Mouse (Mus musculus): ENCODE results near the gene Lrrc58. TPM values are rescaled to one million over a fixed set of nuclear protein-coding genes. Genes with fewer than 3 reads are reported as not detected.

Gene Lrrc58
- polyA plus RNA-seq, 1 experiment from 2014 or later, result 53.6 TPM

DNA sequence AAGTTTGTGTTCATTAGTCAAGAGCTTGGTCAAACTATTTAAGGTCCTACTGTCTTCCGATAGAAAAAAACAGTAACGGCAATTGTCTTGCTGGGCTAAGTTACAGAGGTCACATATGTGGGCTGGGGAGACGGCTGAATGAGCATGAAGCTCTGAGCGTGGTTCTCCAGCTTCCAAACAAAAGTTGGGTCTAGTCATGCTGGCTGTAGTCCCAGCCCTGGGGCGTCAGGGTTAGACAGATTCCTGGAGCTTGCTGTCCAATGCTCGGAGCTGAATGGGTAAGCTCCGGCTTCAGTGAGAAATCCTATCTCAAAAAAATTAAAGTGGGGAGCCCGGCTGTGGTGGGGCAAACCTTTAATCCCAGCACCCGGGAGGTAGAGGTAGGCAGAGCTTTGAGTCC lies 14.9 kb upstream of the Lrrc58 start:
- H3K27ac ChIP-seq (ENCODE audit: poor library complexity, severe bottlenecking), result 0 out of 2 replicates have a peak overlapping the region, but pooled peaks have one; percentile 25
- H3K36me3 ChIP-seq, result no peaks in the 10 kb centered on the region
- peaks cover 44% of the 10 kb centered on the region for H3K4me1 ChIP-seq (replicated peaks)
- H3K9me3 ChIP-seq (replicated peaks), result no peaks in the 10 kb centered on the region
- H3K27me3 ChIP-seq (replicated peaks), result no peaks in the 10 kb centered on the region
- H3K4me2 ChIP-seq, result no peak overlapping the region
- ATAC-seq (ENCODE audit: insufficient number of reproducible peaks, low FRiP score), result no peak
- H3K9ac ChIP-seq, result no peak overlapping the region
- WGBS, result 65% methylated on average over 9 of the region's 9 CpGs
- H3K4me3 ChIP-seq, result no peak overlapping the region

DNA sequence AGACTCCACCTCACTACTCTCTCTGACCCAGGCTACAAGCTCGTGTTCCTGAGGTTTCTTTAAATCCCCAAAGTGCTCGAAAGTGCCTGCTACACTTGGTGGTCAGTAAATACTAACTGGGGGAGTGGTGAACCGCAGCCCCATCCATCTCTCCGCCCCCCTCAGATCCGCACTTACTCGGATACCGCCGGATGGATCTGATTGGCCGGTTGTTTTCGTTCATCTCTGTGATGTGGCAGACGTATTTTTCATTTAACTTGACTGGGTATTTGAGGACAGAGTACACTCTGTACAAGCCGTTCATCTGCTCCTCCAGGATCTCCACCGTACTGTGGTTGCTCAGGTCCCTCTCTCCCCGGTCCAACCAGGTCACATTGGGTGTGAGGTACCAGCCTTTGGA lies 14.1 kb upstream of the Lrrc58 start:
- Histone ChIP-seq H3K36me3 (no peaks in the 10 kb centered on the region), H3K4me1 (replicated peaks) (peaks cover 45% of the 10 kb centered on the region), H3K9me3 (replicated peaks) (no peaks in the 10 kb centered on the region), H3K27ac (ENCODE audit: poor library complexity, severe bottlenecking) (0 out of 2 replicates have a peak overlapping the region, but pooled peaks have one; percentile 25), H3K9ac (peak overlapping the region; percentile 33; the same call in 1 of the 2 replicates), H3K27me3 (replicated peaks) (no peaks in the 10 kb centered on the region), H3K4me2 (peak overlapping the region; percentile 20), H3K4me3 (no peak overlapping the region)
- 61% methylated on average over 14 of the region's 14 CpGs for WGBS
- ATAC-seq (ENCODE audit: insufficient number of reproducible peaks, low FRiP score), result no peak

DNA sequence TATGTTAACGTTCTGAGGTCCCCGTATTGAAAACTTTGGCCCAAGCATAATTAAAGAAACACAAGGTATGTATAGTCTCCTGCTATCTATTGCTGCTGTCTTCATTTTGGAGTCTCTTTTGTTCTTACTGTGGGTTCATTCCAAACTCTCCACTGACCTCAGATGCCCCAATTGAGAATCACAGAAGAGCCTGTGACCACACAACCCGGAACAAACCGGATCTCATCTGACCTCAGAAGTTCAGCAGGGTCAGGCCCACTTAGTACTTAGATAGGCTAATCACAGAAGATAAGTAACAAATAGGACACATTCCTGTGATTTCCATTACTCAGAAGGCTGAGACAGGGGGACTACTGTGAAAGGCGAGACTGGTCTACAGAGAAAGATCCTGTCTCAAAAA lies 13.6 kb upstream of the Lrrc58 start:
- H3K36me3 ChIP-seq, result no peaks in the 10 kb centered on the region
- H3K27me3 ChIP-seq (replicated peaks), result no peaks in the 10 kb centered on the region
- no peaks in the 10 kb centered on the region for H3K9me3 ChIP-seq (replicated peaks)
- no peak overlapping the region for H3K4me3 ChIP-seq
- 27% methylated on average over 5 of the region's 5 CpGs for WGBS
- H3K4me1 ChIP-seq (replicated peaks), result peaks cover 50% of the 10 kb centered on the region
- H3K27ac ChIP-seq (ENCODE audit: poor library complexity, severe bottlenecking), result no peak overlapping the region
- no peak overlapping the region for H3K9ac ChIP-seq
- no peak; the same call in 1 of the 2 replicates for ATAC-seq (ENCODE audit: insufficient number of reproducible peaks, low FRiP score)
- H3K4me2 ChIP-seq, result no peak overlapping the region

DNA sequence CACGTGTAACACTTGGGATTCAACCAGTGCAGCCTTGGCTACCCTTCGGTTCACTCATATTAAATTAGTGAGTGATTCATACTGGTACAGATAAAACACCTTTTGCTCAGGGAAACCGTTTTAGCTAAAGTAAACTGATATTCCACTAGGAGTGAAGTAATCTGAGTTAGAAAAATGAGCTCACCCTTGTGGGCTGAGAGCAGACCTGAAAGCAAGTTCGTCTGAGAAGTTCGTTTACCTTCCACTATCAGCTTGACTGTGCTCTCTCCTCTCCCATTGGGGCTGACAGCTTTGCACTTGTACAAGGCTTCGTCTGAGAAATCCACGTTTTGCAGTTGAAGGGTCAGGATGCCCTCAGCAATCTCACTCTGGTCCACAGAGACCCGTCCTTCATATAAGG lies 12.6 kb upstream of the Lrrc58 start:
- Histone ChIP-seq H3K9me3 (replicated peaks) (no peaks in the 10 kb centered on the region), H3K36me3 (no peaks in the 10 kb centered on the region), H3K4me1 (replicated peaks) (peaks cover 50% of the 10 kb centered on the region), H3K4me2 (no peak overlapping the region), H3K9ac (no peak overlapping the region), H3K27me3 (replicated peaks) (no peaks in the 10 kb centered on the region), H3K4me3 (no peak overlapping the region), H3K27ac (ENCODE audit: poor library complexity, severe bottlenecking) (no peak overlapping the region)
- no peak for ATAC-seq (ENCODE audit: insufficient number of reproducible peaks, low FRiP score)
- 42% methylated on average over 8 of the region's 8 CpGs for WGBS

DNA sequence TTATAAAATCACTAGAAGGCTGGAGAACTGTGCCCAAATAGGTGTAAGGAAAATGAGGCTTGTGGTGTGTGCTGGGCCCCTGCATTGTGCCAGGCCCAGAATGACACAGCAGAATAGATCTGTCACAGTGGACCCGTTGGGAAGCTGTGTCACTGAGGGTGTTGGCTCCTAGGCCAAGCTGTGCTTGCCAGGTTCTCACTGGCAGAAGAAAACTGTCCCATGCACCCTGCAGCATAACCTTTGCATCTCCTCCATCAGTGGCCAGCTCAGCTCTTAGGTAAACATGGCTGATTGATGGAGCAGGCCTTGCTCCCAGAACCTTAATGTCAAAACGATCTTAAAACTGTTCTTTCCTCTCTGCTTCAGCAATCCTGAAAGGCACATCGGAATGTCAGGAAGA lies 11.9 kb upstream of the Lrrc58 start:
- no peaks in the 10 kb centered on the region for H3K9me3 ChIP-seq (replicated peaks)
- no peaks in the 10 kb centered on the region for H3K36me3 ChIP-seq
- WGBS, result 62% methylated on average over 3 of the region's 3 CpGs
- H3K27me3 ChIP-seq (replicated peaks), result no peaks in the 10 kb centered on the region
- no peak overlapping the region for H3K27ac ChIP-seq (ENCODE audit: poor library complexity, severe bottlenecking)
- peaks cover 53% of the 10 kb centered on the region for H3K4me1 ChIP-seq (replicated peaks)
- H3K4me2 ChIP-seq, result no peak overlapping the region
- ATAC-seq (ENCODE audit: insufficient number of reproducible peaks, low FRiP score), result 0 out of 2 replicates have a peak, but pooled peaks have one; percentile 37
- H3K4me3 ChIP-seq, result no peak overlapping the region
- no peak overlapping the region for H3K9ac ChIP-seq

DNA sequence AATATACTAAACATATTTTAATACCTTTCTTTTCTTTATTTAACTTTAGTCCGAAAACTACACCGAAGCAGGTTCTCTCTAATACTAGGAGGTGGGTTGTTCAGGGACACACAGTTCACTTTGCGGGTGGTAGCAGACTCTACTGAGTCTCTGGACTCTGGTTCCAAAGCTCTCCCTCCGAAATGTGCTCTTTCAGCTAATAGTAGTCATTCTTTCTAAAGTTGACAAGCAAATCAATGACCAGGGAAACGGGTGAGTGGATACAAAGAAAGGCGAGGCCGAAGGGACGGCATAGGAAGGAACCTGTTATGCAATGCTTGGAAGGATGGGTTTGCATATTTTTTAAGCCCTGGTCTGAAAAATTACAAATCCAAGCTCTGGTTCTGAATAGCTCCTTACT lies 10.7 kb upstream of the Lrrc58 start:
- Histone ChIP-seq H3K27me3 (replicated peaks) (no peaks in the 10 kb centered on the region), H3K36me3 (no peaks in the 10 kb centered on the region), H3K9ac (no peak overlapping the region), H3K27ac (ENCODE audit: poor library complexity, severe bottlenecking) (no peak overlapping the region), H3K4me3 (no peak overlapping the region), H3K9me3 (replicated peaks) (0 out of 2 replicates have a peak, but pooled peaks cover 3% of the 10 kb centered on the region), H3K4me1 (replicated peaks) (peaks cover 43% of the 10 kb centered on the region), H3K4me2 (no peak overlapping the region)
- WGBS, result 83% methylated on average over 8 of the region's 8 CpGs
- ATAC-seq (ENCODE audit: insufficient number of reproducible peaks, low FRiP score), result no peak

DNA sequence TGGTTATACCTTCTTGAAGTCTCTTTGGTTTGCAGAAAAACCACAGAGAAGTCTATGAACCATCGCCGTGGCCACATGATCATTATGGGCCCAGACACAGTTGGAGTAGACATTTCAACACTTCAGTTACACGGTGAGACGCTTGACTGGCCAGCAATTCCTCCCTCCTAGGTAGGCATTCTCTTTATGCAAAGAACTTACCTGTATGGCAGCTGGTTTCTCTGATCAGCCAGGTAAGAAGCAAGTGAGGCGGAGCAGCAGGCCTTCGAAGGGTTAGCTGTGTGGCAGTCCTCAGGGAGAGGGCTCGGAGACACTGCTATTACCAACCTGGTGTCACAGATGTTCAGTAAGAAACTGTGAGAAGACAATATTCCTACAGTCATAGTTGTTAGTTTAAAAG lies 8.0 kb upstream of the Lrrc58 start:
- no peaks in the 10 kb centered on the region for H3K27me3 ChIP-seq (replicated peaks)
- no peak overlapping the region for H3K9ac ChIP-seq
- ATAC-seq (ENCODE audit: insufficient number of reproducible peaks, low FRiP score), result no peak
- WGBS, result 70% methylated on average over 7 of the region's 7 CpGs
- H3K4me3 ChIP-seq, result no peak overlapping the region
- H3K27ac ChIP-seq (ENCODE audit: poor library complexity, severe bottlenecking), result no peak overlapping the region
- H3K9me3 ChIP-seq (replicated peaks), result 0 out of 2 replicates have a peak, but pooled peaks cover 5% of the 10 kb centered on the region
- no peak overlapping the region for H3K4me2 ChIP-seq
- no peaks in the 10 kb centered on the region for H3K36me3 ChIP-seq
- H3K4me1 ChIP-seq (replicated peaks), result peaks cover 20% of the 10 kb centered on the region

DNA sequence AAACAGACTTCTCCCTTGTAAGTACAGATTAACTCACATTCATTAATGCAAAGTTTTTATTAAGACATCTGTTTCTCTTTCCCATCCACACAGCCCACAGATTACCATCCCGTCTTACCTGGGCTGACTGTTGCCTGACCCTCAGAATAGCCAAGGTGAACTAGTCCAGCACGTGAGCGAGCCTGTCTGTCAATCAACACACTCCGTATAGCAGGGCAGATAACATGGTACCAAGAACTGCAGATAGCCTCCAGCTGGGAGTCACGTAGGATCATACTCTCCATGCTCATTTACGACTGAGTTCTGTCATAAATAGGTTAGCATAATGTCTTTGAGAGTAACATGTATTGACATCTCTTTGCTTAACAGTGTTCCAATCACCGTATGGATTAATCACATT lies 7.2 kb upstream of the Lrrc58 start, which contains the start of gene Gm36028:
Gene Gm36028 (minus strand): TSS at position 118 of the 400 bp plus-strand sequence.
- H3K4me1 ChIP-seq (replicated peaks), result peaks cover 13% of the 10 kb centered on the region
- no peaks in the 10 kb centered on the region for H3K27me3 ChIP-seq (replicated peaks)
- 32% methylated on average over 7 of the region's 7 CpGs for WGBS
- no peaks in the 10 kb centered on the region for H3K36me3 ChIP-seq
- 0 out of 2 replicates have a peak, but pooled peaks cover 5% of the 10 kb centered on the region for H3K9me3 ChIP-seq (replicated peaks)
- no peak for ATAC-seq (ENCODE audit: insufficient number of reproducible peaks, low FRiP score)
- H3K9ac ChIP-seq, result no peak within 1 kb of the TSS
- H3K4me2 ChIP-seq, result no peak within 1 kb of the TSS
- no peak within 1 kb of the TSS for H3K4me3 ChIP-seq
- H3K27ac ChIP-seq (ENCODE audit: poor library complexity, severe bottlenecking), result no peak within 1 kb of the TSS

DNA sequence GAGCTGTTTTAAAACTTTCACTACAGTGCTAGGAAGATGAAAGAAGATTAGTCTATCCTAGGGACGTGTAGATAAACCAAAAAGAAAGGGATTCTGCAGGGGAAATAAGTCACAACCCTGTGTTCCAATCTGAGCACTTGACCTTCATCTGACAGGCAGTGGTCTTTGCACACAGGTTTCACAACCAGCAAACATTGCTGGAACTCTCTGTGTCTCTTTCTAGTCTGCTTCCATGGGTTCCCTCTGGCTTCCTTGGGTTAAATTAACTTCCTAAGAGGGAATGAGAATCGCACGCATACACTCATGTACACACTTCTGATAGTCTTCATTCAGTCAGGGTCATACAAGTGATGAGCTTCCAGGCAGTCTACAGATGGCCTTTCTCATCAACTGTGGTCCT lies 4.3 kb upstream of the Lrrc58 start:
- Histone ChIP-seq H3K4me1 (replicated peaks) (peaks cover 12% of the 10 kb centered on the region), H3K27ac (ENCODE audit: poor library complexity, severe bottlenecking) (no peak overlapping the region), H3K27me3 (replicated peaks) (no peaks in the 10 kb centered on the region), H3K4me2 (no peak overlapping the region), H3K36me3 (no peaks in the 10 kb centered on the region), H3K4me3 (no peak overlapping the region), H3K9ac (no peak overlapping the region), H3K9me3 (replicated peaks) (0 out of 2 replicates have a peak, but pooled peaks cover 5% of the 10 kb centered on the region)
- 75% methylated on average over 3 of the region's 3 CpGs for WGBS
- ATAC-seq (ENCODE audit: insufficient number of reproducible peaks, low FRiP score), result no peak

DNA sequence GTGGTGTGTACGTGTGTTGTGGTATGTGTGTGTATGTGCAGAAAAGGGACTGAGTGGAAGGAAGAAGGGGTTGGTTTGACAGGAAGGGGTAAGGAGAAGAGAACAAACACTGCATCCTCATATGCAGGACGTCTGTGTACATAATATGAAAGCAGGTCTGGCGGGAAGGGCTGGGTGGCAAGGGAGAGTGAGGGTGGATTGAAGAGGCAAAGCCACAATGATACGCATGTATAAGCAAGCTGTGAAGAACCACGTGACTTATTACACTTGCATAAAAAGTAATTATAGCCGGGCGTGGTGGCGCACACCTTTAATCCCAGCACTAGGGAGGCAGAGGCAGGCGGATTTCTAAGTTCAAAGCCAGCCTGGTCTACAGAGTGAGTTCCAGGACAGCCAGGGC lies 2.3 kb upstream of the Lrrc58 start:
- Histone ChIP-seq H3K4me1 (replicated peaks) (peaks cover 14% of the 10 kb centered on the region), H3K4me3 (no peak overlapping the region), H3K27ac (ENCODE audit: poor library complexity, severe bottlenecking) (no peak overlapping the region), H3K9me3 (replicated peaks) (0 out of 2 replicates have a peak, but pooled peaks cover 5% of the 10 kb centered on the region), H3K9ac (no peak overlapping the region), H3K4me2 (no peak overlapping the region), H3K27me3 (replicated peaks) (no peaks in the 10 kb centered on the region), H3K36me3 (no peaks in the 10 kb centered on the region)
- WGBS, result 87% methylated on average over 9 of the region's 9 CpGs
- no peak for ATAC-seq (ENCODE audit: insufficient number of reproducible peaks, low FRiP score)

DNA sequence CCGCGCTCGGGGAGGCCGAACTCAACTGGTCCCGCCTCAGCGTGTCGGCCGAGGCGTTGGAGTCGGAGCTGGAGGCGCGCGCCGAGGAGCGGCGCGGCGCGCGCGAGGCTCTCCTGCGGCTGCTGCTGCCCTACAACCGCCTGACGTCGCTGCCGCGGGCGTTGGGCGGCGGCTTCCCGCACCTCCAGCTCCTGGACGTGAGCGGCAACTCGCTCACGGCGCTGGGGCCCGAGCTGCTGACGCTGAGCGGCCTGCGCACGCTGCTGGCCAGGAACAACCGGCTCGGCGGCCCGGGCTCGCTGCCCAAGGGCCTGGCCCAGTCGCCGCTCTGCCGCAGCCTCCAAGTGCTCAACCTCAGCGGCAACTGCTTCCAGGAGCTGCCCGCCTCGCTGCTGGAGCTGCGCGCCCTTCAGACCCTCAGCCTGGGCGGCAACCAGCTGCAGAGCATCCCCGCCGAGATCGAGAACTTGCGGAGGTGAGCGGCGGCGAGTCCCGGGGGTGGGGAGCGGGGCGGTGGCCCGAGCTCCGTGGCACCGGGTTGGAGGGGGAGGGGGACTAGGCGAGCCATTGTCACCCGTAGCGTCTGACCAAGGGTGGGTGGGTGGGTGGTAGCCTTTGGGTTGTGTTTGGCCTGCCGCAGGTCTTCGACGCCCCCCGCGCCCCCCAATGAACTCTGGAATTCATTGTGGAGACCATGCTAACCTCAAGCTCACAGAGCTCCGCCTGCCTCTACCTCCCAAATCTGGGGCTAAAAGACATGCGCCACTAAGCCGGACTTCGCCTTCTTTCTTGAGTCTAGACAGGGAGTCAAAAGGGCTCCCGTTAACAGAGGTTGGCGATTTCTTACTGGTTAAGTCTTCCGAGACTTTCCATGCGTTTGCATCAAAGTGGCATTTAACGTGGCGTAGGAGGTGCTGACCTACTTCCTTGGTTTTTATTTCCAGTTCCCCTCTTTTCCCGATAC lies 599 bp downstream of the Lrrc58 start:
- Histone ChIP-seq H3K4me1 (replicated peaks) (peaks cover 19% of the 10 kb centered on the region), H3K4me3 (peak overlapping the region; percentile 77), H3K9me3 (replicated peaks) (no peaks in the 10 kb centered on the region), H3K36me3 (no peaks in the 10 kb centered on the region), H3K27ac (ENCODE audit: poor library complexity, severe bottlenecking) (peak overlapping the region; percentile 99), H3K4me2 (peak overlapping the region; percentile 70), H3K9ac (peak overlapping the region; percentile 94), H3K27me3 (replicated peaks) (no peaks in the 10 kb centered on the region)
- WGBS, result under 1% methylated on average over 81 of the region's 87 CpGs
- ATAC-seq (ENCODE audit: insufficient number of reproducible peaks, low FRiP score), result peak; percentile 64

Data from heart, embryonic 12.5 days (tissue).